Mouse (Mus musculus) megakaryocyte, embryonic 14.5 days (primary cell): Measurements from ENCODE around the gene Cit. TPM values are rescaled to one million over a fixed set of nuclear protein-coding genes. Genes with fewer than 3 reads are reported as not detected.

Source experiments
- H3K27me3 ChIP-seq: replicated peaks from 2 replicates; pipeline ENCODE3; 2012; ENCODE audit warnings: inconsistent platforms
- H3K36me3 ChIP-seq: replicated peaks from 2 replicates; pipeline ENCODE3; 2012; ENCODE audit warnings: low read length, inconsistent platforms, mixed read lengths
- H3K4me1 ChIP-seq: 2 replicates; pipeline ENCODE4 v1.6.1; 2012; ENCODE audit warnings: inconsistent platforms
- H3K4me3 ChIP-seq: replicated peaks from 2 replicates; pipeline ENCODE3; 2012; ENCODE audit warnings: moderate library complexity, mild to moderate bottlenecking, inconsistent platforms
- H3K9me3 ChIP-seq: 2 replicates; pipeline ENCODE4 v1.6.1; 2012; ENCODE audit warnings: inconsistent platforms
- FLI1 ChIP-seq: IDR thresholded peaks from 2 replicates; pipeline ENCODE4 v1.6.1; 2012; ENCODE audit warnings: low read length, inconsistent platforms, mixed read lengths
- GATA1 ChIP-seq: IDR thresholded peaks from 3 replicates; pipeline ENCODE4 v1.6.1; 2012; ENCODE audit warnings: mixed read lengths, low read length, inconsistent platforms, borderline replicate concordance
- polyA plus RNA-seq: library from polyadenylated mRNA; stranded (reverse); fragments of >175 nt; gene quantifications from 2 replicates; pipeline ENCODE4 v1.2.3, GENCODE M21; 2012; ENCODE audit warnings: low replicate concordance; ENCODE audit not compliant: insufficient read depth

Gene Cit
- polyA plus RNA-seq, 1 experiment = 6.7 TPM

GRCm38 (mm10) chr5:116009884-116010627, 165.0 kb downstream of the Cit start:
- peaks cover 36% of the 10 kb centered on the region for H3K4me1 ChIP-seq
- peaks cover 57% of the 10 kb centered on the region for H3K36me3 ChIP-seq
- no peak overlapping the region for H3K4me3 ChIP-seq
- no peak for TF ChIP-seq FLI1
- TF ChIP-seq GATA1 = no peak
- no peaks in the 10 kb centered on the region for H3K9me3 ChIP-seq
- H3K27me3 ChIP-seq = no peaks in the 10 kb centered on the region

DNA sequence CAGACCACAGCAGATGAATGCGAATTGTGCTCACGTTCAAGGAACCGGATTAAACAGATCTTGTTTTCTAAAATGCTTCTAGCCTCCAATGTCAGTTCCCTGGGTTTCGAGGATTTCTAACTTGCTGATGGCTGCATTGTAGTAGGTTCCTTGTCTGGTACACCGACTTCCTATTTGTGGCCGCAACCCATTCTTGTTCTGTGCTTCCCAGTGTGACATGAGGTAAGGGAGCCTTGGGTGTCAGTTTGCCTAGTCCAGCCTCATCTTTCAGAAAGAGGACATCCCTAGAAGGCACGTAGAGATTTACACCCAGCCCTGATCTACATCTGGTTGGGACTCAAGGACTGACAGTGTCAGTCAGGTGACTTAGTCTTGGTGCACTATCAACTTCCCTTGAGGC, 166.6 kb downstream of the Cit start:
- TF ChIP-seq FLI1 (no peak), GATA1 (no peak)
- Histone ChIP-seq H3K9me3 (no peaks in the 10 kb centered on the region), H3K27me3 (no peaks in the 10 kb centered on the region), H3K4me3 (no peak overlapping the region), H3K36me3 (peaks cover 59% of the 10 kb centered on the region), H3K4me1 (peaks cover 37% of the 10 kb centered on the region)

- Histone ChIP-seq H3K27me3 (no peaks in the 10 kb centered on the region), H3K36me3 (peaks cover 59% of the 10 kb centered on the region), H3K4me3 (no peak overlapping the region), H3K9me3 (no peaks in the 10 kb centered on the region), H3K4me1 (peaks cover 39% of the 10 kb centered on the region)
- TF ChIP-seq GATA1 = no peak
- no peak for TF ChIP-seq FLI1
These were observed 167.4 kb downstream of the Cit start for GRCm38 (mm10) chr5:116012503-116012902.

GRCm38 (mm10) chr5:116013821-116014220, 168.7 kb downstream of the Cit start:
- Histone ChIP-seq H3K27me3 (no peaks in the 10 kb centered on the region), H3K9me3 (no peaks in the 10 kb centered on the region), H3K4me3 (no peak overlapping the region), H3K36me3 (peaks cover 65% of the 10 kb centered on the region), H3K4me1 (peaks cover 48% of the 10 kb centered on the region)
- no peak for TF ChIP-seq GATA1
- TF ChIP-seq FLI1 = no peak

DNA sequence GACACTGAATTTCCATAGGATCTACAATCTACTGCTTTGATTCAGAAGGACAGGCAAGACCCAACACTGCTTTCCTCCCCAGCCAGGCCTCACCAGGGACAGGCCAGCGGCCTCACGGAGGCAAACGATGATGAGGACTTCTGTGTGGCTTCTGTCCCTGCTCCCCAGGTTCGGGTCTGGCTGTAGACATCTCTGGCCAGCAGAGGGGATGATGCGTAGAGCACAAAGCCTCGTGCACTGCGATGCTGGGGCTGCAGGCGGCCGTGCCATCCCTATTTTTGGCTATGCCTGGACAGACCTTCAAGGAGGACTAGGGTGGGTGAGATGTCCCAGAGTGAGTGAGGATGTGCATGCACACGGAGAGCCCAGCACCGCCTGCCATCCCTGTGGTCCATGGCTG, 169.2 kb downstream of the Cit start:
- Histone ChIP-seq H3K27me3 (no peaks in the 10 kb centered on the region), H3K36me3 (peaks cover 69% of the 10 kb centered on the region), H3K4me1 (peaks cover 52% of the 10 kb centered on the region), H3K9me3 (no peaks in the 10 kb centered on the region), H3K4me3 (peak overlapping the region; percentile 34)
- TF ChIP-seq GATA1 (no peak), FLI1 (no peak)

- TF ChIP-seq FLI1 (no peak), GATA1 (no peak)
- H3K4me3 ChIP-seq = no peak overlapping the region
These were observed 171.5 kb downstream of the Cit start for GRCm38 (mm10) chr5:116016542-116016941.

GRCm38 (mm10) chr5:116017391-116017790, 172.3 kb downstream of the Cit start:
- TF ChIP-seq GATA1 = no peak
- no peak for TF ChIP-seq FLI1
- Histone ChIP-seq H3K4me1 (peaks cover 73% of the 10 kb centered on the region), H3K36me3 (peaks cover 99% of the 10 kb centered on the region), H3K27me3 (no peaks in the 10 kb centered on the region), H3K4me3 (no peak overlapping the region), H3K9me3 (no peaks in the 10 kb centered on the region)

More at GRCm38 (mm10) chr5:116016542-116016941, 171.5 kb downstream of the Cit start:
- H3K27me3 ChIP-seq = no peaks in the 10 kb centered on the region
- peaks cover 91% of the 10 kb centered on the region for H3K36me3 ChIP-seq
- H3K9me3 ChIP-seq = no peaks in the 10 kb centered on the region
- peaks cover 64% of the 10 kb centered on the region for H3K4me1 ChIP-seq

DNA sequence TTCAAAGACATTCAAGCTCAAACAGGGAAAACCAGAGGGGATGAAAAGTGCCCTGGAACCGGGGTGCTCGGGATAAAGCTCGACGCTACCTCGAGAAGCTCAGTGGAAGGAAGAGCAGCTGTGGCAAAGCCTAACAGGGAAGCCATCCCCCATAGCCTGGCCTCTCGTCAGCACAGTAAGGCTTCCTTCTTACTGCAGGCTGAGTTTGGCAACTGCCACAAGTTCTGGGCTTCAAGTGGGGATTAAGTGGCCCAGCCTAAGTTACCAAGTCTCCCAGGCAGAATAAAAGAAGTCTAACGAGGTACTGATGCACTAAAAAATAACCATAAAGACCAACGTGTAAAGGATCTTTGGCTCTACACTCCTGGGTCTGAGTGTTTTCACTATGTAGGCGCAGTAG, 173.1 kb downstream of the Cit start:
- Histone ChIP-seq H3K27me3 (no peaks in the 10 kb centered on the region), H3K4me1 (peaks cover 77% of the 10 kb centered on the region), H3K9me3 (no peaks in the 10 kb centered on the region), H3K36me3 (peaks cover 99% of the 10 kb centered on the region), H3K4me3 (no peak overlapping the region)
- TF ChIP-seq FLI1 (no peak), GATA1 (no peak)

- H3K4me1 ChIP-seq = peaks cover 80% of the 10 kb centered on the region
- no peak overlapping the region for H3K4me3 ChIP-seq
- no peaks in the 10 kb centered on the region for H3K27me3 ChIP-seq
- no peak for TF ChIP-seq FLI1
- TF ChIP-seq GATA1 = no peak
- peaks cover 94% of the 10 kb centered on the region for H3K36me3 ChIP-seq
- H3K9me3 ChIP-seq = no peaks in the 10 kb centered on the region
These were observed 173.7 kb downstream of the Cit start for GRCm38 (mm10) chr5:116018784-116019183.

DNA sequence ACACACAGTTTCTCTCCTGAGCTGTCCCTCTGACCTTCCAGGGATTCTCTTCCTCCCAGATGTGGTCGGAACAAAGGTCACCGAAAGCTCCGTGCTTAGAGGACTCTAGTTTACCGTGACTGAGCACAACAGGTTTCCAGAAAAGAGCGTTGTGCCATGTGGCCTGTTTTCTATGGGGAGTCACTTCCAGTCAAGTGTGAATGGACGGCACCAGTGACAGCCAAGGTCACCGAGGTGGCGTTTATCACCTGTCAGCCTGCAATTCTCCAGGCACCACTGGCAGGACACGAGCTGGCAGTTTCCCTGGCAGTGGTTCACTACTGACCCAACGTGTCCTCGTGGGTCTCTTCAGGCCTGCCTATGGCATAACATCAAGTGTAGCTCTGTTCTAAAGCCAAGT, 174.3 kb downstream of the Cit start:
- Histone ChIP-seq H3K4me1 (peaks cover 81% of the 10 kb centered on the region), H3K36me3 (peaks cover 88% of the 10 kb centered on the region), H3K4me3 (peak overlapping the region; percentile 46)

More for the DNA sequence above, 174.3 kb downstream of the Cit start:
- no peaks in the 10 kb centered on the region for H3K27me3 ChIP-seq
- no peaks in the 10 kb centered on the region for H3K9me3 ChIP-seq
- TF ChIP-seq FLI1 (no peak), GATA1 (no peak)
